Mouse (Mus musculus): Measurements from ENCODE around the gene Polr3b. TPM values are rescaled to one million over a fixed set of nuclear protein-coding genes. Genes with fewer than 3 reads are reported as not detected.

The Polr3b gene
- total RNA-seq (2023): 38.3 to 47.8 TPM (median 43.3 TPM) in 4 replicates

GRCm38 (mm10) chr10:84621826-84622790 lies at the start of gene Polr3b:
Polr3b (plus strand) TSS chr10:84622292.

GRCm38 (mm10) chr10:84576395-84577070 lies 45.6 kb upstream of the Polr3b start, which contains the start of gene Tcp11l2:
Tcp11l2 (plus strand) TSS chr10:84576626.

GRCm38 (mm10) chr10:84755786-84756203 lies 133.7 kb downstream of the Polr3b start, which contains the start of gene Rfx4:
Rfx4 (plus strand) TSS chr10:84756062.

Other genes starting within 250 kb of the Polr3b start
- gene Nuak1, start 181.7 kb upstream of the Polr3b start, total RNA-seq (2023): 0.92 to 3.7 TPM (median 1.4 TPM) in 4 replicates
- 15.8 to 19.2 TPM (median 16.7 TPM) in 4 replicates for gene Ckap4, start 88.2 kb upstream of the Polr3b start, total RNA-seq (2023)
- gene Tcp11l2, start 45.7 kb upstream of the Polr3b start, total RNA-seq (2023): 158 to 178 TPM (median 165 TPM) in 4 replicates
- gene Rfx4, start 133.8 kb downstream of the Polr3b start, total RNA-seq (2023): not detected in 4 replicates